Mouse (Mus musculus) lung, postnatal 0 days (tissue): ENCODE measurements at regions not wholly inside any gene's neighbourhood (a gene's known extent, or its start where the extent isn't known, plus 50 kb on each side); places are given as distances from the start of the nearest gene placed in this dataset.

Source experiments
- CTCF ChIP-seq: IDR thresholded peaks from 2 replicates; pipeline ENCODE4 v1.5.1; 2016; ENCODE audit warnings: antibody characterized with exemption, mild to moderate bottlenecking
- EP300 ChIP-seq: IDR thresholded peaks from 2 replicates; pipeline ENCODE4 v1.6.1; 2016; ENCODE audit warnings: antibody characterized with exemption, mild to moderate bottlenecking, control low read depth

- TF ChIP-seq CTCF (no peak), EP300 (no peak)
Observed at GRCm38 (mm10) chr8:116215286-116215860, 289.4 kb upstream of the Dynlrb2 start.
